Mouse (Mus musculus): ENCODE results near the gene Arfgef2.
A peak's percentile ranks its signal among the peaks of the same experiment; 100 is the strongest.

- TF ChIP-seq CTCF (conservative IDR thresholded peaks at IDR 0.05 in 1 of 2, IDR thresholded peaks at IDR 0.05 in 1 of 2; ENCODE audit: low read depth in 2 of 2, low read length in 2 of 2) (peak in 1 of 2 experiments; percentile 27; a peak in 1 of 4 replicates), SIN3A (IDR thresholded peaks at IDR 0.05; ENCODE audit: low read length) (no peak), ZKSCAN1 (IDR thresholded peaks at IDR 0.05; ENCODE audit: borderline replicate concordance, low read depth, low read length) (no peak), HCFC1 (IDR thresholded peaks at IDR 0.05; ENCODE audit: low read depth, low read length) (no peak), E2F4 (IDR thresholded peaks at IDR 0.05; ENCODE audit: insufficient replicate concordance, low read depth, low read length) (no peak), USF2 (conservative IDR thresholded peaks at IDR 0.05; ENCODE audit: low read depth, low read length) (no peak)
Observed at GRCm38 (mm10) chr2:166900792-166901505, 95.6 kb downstream of the Arfgef2 start.
